Mouse (Mus musculus): ENCODE results near the gene Cdc42ep1.
"Not testable (repeated sequence)": the region's sequence is repeated elsewhere in the genome, so short reads cannot be mapped to it uniquely, and the experiment has no call there.

Gene Cdc42ep1

DNA sequence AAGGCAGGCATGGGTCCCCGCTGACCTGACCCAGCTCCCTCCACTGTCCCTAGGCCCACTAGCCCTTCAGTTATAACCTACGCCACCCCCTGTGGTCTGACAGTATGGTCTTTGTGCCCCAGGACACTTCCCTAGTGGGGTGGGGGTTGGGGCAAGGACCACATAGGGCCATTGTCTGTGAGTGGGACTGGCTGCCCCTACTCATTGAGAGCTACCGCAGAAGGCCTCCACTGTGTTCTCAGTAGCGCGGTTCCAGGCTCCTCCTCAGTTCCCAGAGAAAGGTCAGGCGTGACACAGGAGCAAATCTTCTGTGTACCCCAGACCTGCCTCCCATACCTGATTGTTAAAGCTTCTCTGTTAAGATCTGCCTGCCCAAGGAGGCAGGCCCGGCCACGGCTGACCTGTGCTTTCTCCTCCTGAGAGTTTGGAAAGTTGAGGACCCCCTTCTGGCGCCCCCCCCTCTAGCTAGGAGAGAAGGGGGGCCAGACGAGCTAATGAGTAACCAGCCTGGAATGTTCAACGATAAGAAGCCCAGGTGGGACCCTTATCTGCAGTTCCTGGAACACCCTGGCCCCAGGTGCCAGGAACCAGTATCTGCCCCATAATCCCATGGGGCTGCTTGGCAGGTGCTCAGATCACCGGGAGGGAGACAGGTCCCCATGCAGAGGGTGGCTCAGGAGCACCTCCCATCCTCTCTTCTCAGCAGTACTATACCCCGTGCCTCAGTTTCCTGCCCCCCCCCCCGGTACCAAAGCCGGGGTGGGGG is 7.8 kb downstream of the Cdc42ep1 start:
- no peak for DNase-seq

DNA sequence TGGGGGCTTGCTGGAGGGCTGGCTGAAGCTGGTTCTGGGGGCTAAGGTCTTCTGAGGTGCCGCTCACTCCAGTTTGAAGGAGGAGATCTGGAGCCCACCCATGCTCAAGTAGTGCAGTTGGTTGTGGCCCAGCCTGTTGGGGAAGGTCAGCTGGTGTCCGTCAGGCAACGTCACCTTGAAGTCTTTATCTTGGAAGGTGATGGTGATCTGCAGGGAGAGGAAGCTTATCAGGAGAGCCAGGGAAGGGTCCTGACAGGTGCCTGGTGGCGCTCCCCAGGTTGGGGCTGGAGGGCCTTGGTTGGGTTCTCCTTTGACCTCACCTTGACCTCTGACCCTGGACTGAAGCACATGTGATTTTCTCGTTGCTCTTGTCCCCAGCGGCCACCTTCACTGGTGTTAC is 8.5 kb downstream of the Cdc42ep1 start:
- DNase-seq: no peak

DNA sequence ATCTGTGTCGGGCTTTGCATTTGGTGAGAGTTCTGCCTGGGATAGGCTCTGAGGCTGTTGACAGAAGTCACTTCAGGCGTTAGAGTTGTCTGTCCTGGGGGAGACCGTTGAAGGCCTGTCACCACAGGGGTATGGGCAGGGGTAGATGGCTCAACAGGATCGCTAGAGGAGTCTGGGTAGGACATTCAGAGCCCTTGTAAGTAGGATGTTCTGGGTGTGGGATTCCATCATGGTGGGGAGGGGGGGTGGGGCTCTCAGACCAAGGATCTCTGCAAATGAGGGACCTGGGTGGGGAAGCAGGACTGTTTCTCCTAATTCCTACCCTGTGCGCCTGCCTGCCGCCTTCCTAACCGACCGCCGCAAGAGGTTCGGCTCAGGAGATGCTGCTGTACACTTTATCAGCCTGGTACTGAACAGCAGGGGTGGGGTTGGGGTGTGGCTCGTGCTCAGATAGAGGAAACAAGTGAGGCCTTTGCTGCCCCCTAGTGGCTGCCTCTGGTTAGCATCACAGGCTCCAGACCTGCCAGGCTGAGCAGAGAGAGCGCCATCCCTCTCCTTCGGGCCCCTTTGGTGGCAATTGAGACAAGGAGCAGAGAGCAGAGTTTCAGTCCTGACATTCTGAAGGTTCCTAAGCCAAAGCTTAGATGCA is 9.2 kb downstream of the Cdc42ep1 start:
- peak; percentile 85 for DNase-seq

DNA sequence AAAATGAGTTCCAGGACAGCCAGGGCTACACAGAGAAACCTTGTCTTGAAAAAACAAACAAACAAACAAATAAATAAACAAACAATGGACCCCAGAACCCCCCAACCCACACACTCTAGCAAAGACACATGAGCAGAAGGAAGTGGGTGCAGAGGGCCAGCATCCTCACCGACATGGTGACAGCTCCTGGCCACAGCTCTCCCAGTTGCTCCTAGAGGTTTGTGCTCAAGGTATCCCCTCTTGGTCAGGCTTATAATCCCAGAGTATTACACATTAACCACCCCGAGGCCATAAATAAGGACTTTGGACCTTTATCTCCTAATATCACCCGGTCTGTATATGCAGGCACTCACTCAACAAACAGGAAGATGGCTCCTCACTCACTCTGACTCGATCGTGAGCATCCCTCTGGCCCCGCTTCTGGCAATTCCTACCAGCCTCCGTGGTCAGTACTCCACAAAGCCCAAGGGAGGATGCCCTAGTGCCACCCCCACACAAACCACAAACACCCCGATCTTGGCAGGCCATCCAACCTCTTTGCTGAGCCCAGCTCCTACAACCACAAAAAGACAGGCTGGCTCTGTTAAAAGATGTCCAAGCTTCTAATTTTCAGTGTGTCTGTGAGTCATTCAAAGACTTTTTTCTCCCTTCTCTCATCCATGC is 13.0 kb downstream of the Cdc42ep1 start, which contains the start of gene Lgals2:
TSS of gene Lgals2 (minus strand) at position 227 of the 663 bp plus-strand sequence.
- DNase-seq: no peak

DNA sequence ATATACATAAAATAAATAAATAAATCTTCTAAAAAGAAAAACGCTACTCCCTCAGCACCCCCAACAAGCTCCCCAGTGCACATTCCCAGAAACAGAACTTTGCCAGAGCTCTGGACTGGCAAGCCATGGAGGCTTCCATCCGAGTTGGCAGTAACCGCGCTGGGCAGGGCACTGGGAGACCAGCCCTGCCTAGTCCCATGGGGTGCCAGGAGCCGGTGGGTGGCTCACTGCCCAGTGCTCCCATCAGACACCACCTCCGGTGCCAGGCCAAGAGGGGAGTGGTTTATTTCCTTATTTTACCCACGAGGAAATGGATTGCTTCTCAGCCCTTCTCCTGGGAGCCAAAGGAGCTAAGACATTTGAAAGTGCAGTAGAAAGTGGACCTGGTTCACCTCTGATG is 14.6 kb downstream of the Cdc42ep1 start:
- peak; percentile 69 for DNase-seq

DNA sequence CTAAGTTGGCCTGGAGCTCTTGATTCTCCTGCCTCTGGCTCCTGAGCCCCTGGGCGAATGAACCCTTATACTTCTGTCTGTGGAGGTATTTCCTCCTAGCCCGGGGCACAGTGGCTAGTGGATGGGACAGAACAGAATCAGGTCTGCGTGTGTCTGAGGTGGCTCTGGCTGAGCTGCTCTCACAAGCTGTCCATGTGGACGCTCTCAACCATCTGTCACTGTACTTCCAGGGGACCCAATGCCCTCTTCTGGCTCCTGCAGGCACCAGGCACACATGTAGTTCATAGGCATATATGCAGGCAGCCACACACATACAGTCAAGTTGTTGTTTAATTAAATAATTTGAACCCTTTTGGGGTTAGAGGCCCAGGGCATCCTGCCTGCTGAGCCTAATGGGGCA is 16.9 kb downstream of the Cdc42ep1 start:
- peak; percentile 84 for DNase-seq

DNA sequence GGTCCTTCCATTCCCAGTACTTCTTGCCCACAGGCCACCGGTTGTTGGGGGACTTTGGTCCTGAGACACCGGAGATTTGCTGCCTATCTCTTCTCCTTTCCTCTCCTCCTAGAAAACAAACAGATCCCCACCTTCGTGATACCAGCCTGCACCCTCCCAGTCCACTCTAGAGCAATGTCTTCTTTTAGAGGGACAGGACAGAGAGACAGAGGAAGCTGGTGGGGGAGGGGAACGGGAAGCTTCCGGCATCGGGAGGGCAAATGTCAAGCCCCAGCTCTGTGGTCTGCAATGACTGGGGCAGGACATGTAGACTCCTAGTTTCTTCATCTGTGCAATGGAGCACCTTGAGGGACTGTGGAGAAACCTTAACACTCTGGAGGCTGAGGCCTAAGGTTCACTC is 17.3 kb downstream of the Cdc42ep1 start:
- no peak for DNase-seq

DNA sequence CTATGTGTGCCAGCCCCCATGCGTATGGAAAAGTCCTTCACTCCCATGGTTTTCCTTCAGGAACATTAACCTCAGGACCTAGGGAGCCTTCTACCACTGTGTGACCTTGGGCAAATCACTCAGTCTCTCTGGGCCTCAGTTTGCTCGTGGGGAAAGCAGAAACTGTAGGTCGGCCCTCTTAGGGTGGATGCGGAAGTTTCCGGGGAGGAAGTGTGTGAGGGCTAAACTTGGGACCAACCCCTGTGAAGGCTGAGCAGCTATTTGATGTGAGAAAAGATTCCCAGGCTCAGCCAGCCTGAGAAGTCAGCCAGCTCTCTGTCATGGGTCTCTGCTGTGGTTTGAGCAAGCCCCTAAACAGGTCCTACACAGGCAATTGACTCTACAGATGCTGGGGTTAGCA is 19.9 kb downstream of the Cdc42ep1 start:
- no peak for DNase-seq

DNA sequence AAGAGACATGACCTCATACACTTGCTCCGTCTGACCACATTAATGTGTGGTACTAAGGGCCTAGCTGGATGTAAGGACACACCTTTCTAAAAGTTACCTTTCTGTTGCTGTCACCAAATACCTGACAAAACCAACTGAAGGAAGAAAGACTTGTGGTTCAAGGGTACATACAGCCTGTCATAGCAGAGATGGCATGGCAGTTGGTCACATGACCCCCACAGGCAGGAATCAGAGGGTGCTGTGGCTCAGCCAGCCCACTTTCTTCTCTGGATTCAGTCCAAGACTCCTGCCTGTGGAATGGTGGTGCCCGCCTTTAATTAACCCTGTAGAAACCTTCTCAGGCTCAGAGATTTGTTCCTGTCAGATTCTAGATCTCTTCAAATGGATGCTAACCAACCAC is 20.7 kb downstream of the Cdc42ep1 start:
- no peak for DNase-seq

DNA sequence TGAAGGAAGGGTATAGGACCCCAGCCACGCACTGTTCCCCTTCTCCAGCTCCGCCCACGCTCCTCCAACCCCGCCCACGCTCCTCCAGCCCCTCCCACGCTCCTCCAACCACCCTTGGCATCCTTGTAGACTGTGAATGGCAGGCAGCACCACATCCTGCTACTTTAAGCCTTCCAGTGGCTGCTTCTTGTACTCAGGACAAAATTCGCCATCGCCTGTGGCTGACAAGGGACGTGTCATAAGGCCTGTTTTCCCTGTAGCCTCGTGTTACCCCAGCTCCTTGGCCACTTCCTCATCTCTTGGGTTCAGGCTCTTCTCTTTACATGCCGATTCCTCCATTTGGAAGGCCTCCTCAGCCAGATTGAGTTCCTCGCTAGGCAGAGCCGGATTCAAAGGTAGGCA is 21.4 kb downstream of the Cdc42ep1 start:
- no peak for DNase-seq

DNA sequence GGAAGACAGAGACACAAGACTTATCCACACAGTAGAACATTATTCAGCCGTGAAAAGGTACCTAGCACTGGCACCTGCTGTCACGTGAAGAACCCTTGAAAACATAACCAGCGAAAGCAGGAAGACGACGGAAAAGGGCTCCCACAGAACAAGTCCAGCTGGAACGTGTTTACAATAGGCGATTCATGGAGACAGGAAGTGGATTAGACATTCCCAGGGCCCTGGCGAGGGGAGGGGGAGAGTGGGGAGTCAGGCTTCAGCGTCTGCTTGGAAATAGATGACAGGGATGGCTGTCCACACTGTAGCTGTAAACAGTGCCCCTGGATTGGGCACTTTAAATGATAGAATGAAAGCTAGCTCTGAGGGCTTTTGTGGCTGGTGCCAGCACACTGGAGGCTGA is 26.0 kb downstream of the Cdc42ep1 start:
- DNase-seq: no peak

DNA sequence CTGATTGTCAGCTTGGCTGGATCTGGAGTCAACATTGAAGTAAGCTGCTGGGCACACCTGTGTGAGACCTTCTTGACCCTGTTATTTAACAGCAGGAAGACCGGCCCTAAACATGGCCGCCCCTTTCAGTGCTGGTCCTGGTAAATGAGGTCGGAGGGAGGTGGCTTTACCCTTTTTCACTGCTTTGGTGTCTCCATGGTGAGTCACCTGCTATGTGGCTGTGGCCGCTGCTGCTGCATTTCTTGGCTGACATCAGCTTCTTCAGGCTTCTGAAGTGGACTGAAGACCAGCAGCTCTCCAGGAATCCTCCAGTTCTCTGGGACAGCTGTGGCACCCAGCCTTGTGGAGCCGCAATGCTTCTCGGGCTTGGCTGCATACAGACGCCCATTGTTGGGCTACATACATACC is 26.4 kb downstream of the Cdc42ep1 start:
- DNase-seq: no peak

DNA sequence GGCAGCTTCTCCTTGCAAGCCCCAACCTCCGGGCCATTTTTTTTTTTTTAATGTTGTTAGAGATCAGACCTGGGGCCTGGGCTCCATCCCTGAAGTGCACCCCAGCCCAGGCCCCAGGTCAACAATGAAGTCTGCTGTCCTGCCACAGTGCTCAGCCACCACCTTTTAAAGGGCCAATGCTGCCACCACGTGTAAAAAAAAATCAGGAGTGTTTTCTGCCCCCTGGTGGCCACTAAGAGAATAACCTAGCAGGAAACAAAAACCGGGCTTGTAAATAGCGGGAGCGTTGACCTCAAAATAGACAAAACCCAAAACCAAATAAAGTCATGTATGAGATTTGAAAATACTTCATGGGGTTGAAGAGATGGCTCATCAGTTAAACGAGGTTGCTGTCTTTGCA is 27.4 kb downstream of the Cdc42ep1 start:
- DNase-seq: no peak

DNA sequence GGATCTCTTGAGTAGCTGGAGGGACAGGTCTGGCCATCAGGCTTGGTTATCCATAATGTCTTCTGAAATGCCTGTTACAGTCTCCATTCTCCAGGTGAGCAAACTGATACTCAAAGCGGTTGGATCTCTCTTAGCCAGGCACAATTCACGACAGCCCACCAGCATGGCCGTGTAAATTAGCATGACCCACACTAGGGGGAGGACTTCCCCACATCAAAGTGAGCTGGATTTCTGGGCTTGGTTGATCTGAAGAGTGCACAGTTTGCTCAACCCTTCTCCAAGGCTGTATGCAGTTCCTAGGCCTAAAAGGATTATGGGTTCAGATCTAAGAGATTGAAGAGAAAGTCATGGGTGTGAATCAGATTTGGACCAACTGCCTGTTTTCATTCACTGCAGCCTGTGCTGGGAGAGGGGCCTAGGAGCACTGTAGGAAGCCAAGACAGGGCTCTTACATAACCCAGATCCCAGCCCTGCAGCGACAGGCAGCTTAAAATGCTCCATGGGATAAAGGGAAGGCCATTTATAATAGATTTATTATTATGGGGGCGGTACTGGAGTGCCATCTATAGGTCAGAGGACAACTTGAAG is 29.7 kb downstream of the Cdc42ep1 start:
- DNase-seq: no peak

DNA sequence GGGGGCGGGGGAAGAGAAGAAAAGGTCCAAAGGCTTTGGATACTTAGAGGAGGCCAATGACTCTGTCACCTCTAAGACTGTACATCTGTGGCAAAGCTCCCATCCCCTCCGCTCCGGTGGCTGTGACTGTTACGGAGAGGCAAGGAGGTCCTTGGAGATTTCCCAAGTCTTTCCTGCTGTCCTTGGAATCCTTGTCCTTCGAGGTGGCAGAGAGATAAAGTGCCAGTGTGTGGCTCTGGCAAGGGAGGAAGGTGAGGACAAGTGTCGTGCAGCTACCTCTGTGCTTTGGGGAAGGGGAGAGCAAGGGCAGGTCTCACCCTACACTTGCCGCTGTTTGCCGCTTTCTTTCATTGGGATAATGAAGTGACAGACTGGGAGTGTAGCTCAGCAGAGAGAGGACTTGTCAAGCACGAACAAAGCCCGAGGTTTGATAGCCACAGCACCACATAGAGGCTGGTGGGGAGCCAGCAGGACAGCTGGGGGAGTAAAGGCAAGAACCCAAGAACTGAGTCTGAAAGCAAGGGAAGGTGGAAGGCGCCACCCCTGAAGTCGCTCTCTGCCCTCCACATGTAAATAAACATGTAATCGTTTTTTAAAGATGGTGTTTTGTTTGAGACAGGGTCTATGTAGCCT is 31.5 kb downstream of the Cdc42ep1 start:
- no peak for DNase-seq

DNA sequence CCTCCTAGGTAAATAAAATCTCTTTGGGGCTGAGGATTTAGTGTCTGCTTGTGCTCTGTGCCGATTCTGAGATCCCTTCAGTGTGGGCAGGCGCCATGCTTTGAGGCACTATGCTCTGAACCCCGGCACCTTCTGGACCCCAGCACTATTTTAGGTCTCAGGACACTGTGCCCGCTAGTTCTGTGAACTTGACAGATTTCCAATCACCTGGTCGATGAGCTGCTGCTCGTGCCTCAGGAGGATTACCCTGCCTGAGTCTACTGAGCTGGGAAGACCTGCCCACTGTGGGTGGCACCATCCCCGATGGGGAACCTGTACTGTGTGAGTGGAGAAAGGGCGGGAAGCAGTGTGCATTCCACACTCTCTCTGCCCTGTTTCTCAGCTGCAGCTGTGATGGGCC is 32.6 kb downstream of the Cdc42ep1 start:
- DNase-seq: no peak

DNA sequence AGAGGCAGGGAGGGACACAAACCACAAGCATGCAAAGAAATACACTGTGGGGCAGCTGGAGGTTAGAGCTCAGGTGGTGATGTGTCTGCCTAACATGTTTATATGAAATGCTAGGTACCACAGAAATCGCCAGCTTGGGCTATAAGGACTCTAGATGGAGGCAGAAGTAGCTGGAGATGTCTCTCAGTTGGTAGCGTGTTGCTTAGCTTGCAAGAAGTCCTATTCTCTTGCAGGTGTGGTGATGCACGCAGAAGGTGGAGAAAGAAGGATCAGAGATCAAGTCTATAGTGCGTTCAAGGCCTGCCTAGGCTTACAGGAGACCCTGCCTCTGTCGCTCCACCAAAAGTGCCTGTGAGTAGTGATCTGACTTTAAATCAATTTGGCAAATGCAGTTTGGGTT is 33.1 kb downstream of the Cdc42ep1 start:
- no peak for DNase-seq

DNA sequence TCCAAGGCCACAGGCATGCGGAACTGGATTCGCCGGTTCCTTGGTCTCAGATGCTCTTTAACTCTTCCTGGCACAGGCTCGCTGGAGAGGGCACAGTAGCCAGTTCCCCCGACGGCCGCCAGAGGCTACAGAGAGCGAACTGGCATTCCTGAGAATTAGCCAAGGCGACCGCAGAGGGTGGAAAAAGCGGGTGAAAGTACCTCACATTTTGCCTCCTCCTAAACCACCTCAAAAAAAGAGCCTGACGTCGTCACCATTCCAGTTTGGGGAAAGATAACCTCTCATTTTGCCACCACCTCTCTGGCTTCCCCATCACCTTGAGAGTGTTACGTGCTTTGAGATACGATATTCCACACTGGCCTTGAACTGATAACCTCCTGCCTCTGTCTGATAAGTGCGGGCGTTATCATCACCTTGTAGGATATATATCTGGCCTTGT is 33.9 kb downstream of the Cdc42ep1 start:
- DNase-seq: peak; percentile 87

DNA sequence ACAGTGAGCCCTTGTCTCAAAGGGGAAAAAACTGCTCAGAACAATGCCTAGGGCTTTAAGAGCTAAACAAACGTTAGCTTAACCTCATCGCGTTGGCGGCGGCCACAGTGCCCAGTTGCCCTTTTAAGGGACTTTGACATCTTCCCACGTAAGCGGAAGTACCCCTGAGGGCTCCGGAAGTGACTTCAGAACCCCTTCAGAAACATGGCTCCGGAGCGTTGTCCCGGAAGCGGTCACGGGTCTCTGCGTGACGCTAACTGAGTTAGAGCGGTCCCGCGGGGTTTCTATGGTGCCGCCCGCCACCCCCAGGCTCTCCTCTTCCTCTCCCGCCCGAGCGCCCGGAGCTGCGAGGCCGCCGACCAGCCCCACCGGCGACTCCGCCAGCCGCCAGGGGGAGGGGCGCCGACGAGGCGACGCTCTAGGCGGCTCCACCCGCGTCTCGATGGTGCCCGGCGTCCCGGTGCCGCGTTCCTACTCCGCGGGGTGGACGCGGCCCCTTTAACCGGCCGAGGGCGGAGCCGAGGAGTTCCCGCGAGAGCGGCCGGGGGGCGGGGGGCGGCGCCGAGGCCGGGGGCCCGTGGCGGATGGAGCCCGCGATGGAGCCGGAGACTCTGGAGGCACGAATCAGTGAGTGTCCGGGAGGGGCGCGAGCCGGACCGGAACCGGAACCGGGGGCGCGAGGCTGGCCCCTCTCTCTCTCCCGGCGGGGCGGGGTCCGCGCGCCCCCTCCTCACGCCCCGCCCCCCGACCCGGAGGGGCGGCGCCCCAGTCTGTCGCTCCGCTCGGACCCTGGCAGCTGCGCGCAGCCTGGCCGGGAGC is 34.8 kb downstream of the Cdc42ep1 start, which contains the start of gene Gga1:
TSS of gene Gga1 (plus strand) at position 200 of the 819 bp plus-strand sequence.
- DNase-seq: peak; percentile 95

DNA sequence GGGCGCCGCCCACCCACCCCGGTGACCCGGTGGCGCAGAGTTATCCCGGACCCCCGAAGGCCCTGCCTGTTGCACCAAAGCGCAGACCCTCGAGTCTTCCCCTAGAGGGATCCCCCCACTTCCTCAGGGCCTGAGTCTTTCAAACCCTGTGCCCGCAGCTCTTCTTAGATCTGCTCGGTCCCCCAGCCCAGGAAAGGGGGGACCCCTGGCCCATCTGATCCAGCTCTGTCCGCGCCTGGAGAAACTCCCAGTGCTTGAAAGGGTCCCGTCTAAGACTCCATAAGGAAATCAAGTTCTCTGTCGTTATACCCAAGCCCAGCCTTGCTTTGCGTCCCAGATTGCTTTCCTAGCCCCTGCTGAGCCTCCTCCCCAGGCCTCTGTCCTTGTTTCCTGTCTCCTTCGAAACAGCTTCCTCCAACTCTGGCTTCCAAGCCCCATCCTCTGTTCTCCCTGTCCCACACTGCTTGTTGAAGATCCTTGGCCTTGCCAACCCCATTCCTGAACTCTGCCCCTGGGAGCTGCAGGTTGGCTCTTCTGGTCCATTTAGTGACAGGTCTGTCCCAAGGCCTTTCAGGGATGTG is 35.5 kb downstream of the Cdc42ep1 start:
- DNase-seq: no peak

DNA sequence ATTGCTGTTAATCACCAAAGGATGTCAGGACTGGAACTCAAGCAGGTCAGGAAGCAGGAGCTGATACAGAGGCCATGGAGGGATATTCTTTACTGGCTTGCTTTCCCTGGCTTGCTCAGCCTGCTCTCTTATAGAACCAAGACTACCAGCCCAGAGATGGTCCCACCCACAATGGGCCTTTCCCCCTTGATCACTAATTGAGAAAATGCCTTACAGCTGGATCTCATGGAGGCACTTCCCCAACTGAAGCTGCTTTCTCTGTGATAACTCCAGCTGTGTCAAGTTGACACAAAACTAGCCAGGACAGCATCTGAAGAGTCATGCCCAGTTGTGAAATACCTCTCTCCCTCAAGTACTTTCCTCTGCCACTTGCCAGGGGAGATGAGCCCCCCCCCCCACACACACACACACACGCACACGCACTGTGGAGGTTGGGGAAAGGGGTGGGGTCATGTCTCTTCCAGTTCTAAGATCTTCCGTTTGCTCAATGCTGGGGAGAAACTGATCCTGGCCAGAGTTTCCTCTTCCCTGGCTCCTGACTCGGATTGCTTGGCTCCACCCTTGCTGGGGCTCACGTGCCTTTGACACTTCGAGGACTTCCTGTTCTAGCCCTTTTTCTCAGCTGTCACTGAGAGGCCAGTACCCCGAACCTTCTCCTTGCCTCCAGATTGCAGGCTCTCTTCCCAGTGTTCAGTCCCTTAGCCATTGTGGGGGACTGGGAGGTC is 36.5 kb downstream of the Cdc42ep1 start:
- not testable (repeated sequence) for DNase-seq
